Mouse (Mus musculus) midbrain, embryonic 11.5 days (tissue): ENCODE measurements around the gene Fchsd2. TPM values are rescaled to one million over a fixed set of nuclear protein-coding genes. Genes with fewer than 3 reads are reported as not detected.

Experiments
- ATAC-seq: fragments of 200-750 bp; cut with Nextera tagmentation; 2 replicates; pipeline ENCODE4 v1.8.0; 2017; ENCODE audit warnings: moderate TSS enrichment, moderate library complexity; ENCODE audit not compliant: low FRiP score
- DNase-seq: peaks from one replicate; pipeline ENCODE4 v3.0.0; 2015; ENCODE audit warnings: low spot score; ENCODE audit errors: missing footprints
- H3K27ac ChIP-seq: fragments of 300-500 bp; sonication (generic); 2 replicates; pipeline ENCODE4 v1.5.1; 2014; ENCODE audit warnings: low read depth, low read length
- H3K27me3 ChIP-seq: fragments of 300-500 bp; sonication (generic); 2 replicates; pipeline ENCODE4 v1.6.1; 2014; ENCODE audit warnings: mild to moderate bottlenecking, low read length, moderate library complexity, mixed read lengths; ENCODE audit not compliant: control insufficient read depth, insufficient read depth
- H3K36me3 ChIP-seq: fragments of 300-500 bp; sonication (generic); 2 replicates; pipeline ENCODE4 v1.6.1; 2014; ENCODE audit warnings: mild to moderate bottlenecking, low read length, moderate library complexity, mixed read lengths; ENCODE audit not compliant: control insufficient read depth, insufficient read depth
- H3K4me1 ChIP-seq: fragments of 300-500 bp; sonication (generic); 2 replicates; pipeline ENCODE4 v1.6.1; 2014; ENCODE audit warnings: low read length; ENCODE audit not compliant: control insufficient read depth, insufficient read depth
- H3K4me2 ChIP-seq: fragments of 300-500 bp; sonication (generic); 2 replicates; pipeline ENCODE4 v1.6.1; 2014; ENCODE audit warnings: mild to moderate bottlenecking, moderate library complexity
- H3K4me3 ChIP-seq: fragments of 300-500 bp; sonication (generic); 2 replicates; pipeline ENCODE4 v1.5.1; 2014; ENCODE audit warnings: low read depth, low read length
- H3K9ac ChIP-seq: fragments of 300-500 bp; sonication (generic); 2 replicates; pipeline ENCODE4 v1.6.1; 2014; ENCODE audit warnings: low read length
- H3K9me3 ChIP-seq: fragments of 300-500 bp; sonication (generic); 2 replicates; pipeline ENCODE4 v1.6.1; 2016; ENCODE audit warnings: low read length; ENCODE audit not compliant: control insufficient read depth
- WGBS: fragments of 180-500 bp; shearing (Covaris S2); extraction: QIAGEN DNeasy Blood & Tissue Kit; methylation state at CpG from one replicate; pipeline ENCODE4 v1.1.7; 2014; 5-methylcytosine and 5-hydroxymethylcytosine counted together
- polyA plus RNA-seq: library from polyadenylated mRNA; unstranded; fragments of >200 nt; fragmentation: Nextera tagmentation; extraction: Ambion mirVana; gene quantifications from 2 replicates; pipeline ENCODE4 v1.2.1, GENCODE M21; 2014

The Fchsd2 gene
- 24.7 and 24.8 TPM in 2 replicates for polyA plus RNA-seq

DNA sequence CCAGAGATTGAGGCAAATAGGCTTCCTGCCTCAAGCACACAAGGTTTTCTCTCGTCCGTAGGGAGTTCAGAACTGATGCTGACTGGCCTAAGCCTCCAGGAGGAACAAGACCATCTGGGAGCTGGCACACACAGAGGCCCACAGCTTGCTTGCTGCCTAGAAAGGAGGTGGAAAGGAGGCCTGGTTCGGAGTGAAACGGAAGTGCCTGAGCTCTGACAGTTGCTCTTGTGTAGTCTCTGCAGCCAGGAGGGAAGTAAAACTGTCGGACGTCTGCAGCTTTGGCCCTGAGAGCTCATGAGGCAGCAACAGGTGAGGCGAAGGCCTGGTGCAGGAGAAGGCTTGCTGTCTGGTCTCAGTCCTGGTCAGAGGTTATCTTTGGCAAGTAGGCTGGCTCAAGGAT, at the start of gene Fchsd2:
Gene Fchsd2, plus strand, starts transcription at position 246 of the 400 bp plus-strand sequence.
- Histone ChIP-seq H3K9me3 (no peaks in the 10 kb centered on the region), H3K27me3 (no peaks in the 10 kb centered on the region), H3K9ac (no peak within 1 kb of the TSS), H3K36me3 (no peaks in the 10 kb centered on the region), H3K4me1 (no peaks in the 10 kb centered on the region), H3K4me2 (no peak within 1 kb of the TSS), H3K27ac (no peak within 1 kb of the TSS), H3K4me3 (no peak within 1 kb of the TSS)
- DNase-seq (no peak), ATAC-seq (no peak)
- WGBS = 76% methylated on average over 7 of the region's 7 CpGs

DNA sequence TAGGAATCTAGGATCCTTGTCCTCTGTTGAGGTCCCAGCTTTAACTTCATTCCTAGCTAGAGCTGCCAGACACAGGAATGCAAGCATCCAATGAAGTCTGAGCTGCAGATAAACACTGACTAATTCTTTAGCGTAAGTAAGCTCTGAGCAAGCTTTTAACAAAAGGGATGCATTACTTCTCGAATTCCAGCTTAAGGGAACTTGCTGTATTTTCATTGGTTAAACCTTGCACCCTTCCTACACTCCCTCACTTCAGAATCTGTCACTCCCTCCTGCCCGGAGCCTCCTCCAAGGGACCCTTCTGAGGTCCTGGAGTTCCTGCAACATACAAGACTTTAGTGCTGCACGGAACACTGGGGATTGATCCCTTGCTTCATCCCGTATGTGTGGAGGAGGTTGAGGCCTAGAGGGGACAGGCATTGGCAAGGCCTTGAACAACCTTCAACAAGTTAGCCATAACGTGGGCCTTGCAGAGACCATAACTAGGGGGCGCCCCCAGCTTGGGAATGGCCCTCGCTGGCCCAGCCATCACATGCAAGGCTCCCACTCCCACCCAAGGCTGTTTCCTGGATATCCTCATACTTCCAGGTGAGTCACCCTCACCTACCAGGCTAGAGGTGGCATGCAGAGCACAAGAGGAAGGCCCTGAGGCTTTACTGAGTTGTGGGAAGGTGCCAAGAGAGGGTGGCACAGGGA, 48.7 kb upstream of the Fchsd2 start:
- H3K9me3 ChIP-seq = no peaks in the 10 kb centered on the region
- H3K36me3 ChIP-seq = no peaks in the 10 kb centered on the region
- no peak overlapping the region for H3K27ac ChIP-seq
- WGBS = 58% methylated on average over 8 of the region's 8 CpGs
- DNase-seq (no peak), ATAC-seq (no peak)
- H3K4me3 ChIP-seq = no peak overlapping the region
- no peak overlapping the region for H3K9ac ChIP-seq
- H3K4me2 ChIP-seq = no peak overlapping the region
- H3K27me3 ChIP-seq = no peaks in the 10 kb centered on the region
- H3K4me1 ChIP-seq = no peaks in the 10 kb centered on the region

DNA sequence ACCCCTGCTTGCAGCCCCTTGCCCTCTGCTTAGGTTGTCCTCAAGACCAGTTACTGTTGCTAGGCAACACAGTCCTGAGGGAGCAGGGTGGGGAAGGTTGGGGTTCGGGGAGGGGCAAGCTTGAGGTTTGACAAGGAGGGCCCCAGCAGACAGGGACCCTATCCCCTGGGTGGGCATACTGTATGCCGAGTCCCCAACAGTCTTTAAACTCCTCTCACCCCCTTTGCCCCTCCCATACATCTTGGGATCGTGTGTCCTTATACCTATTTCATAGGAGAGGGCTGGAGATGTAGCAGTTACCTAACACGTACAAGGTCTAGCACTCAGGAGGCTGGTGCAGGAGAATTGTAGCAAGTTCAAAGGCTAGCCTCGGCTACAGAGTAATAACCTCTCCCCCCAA, 44.4 kb upstream of the Fchsd2 start:
- Histone ChIP-seq H3K27me3 (no peaks in the 10 kb centered on the region), H3K36me3 (no peaks in the 10 kb centered on the region), H3K4me1 (no peaks in the 10 kb centered on the region), H3K9ac (no peak overlapping the region), H3K27ac (no peak overlapping the region), H3K9me3 (no peaks in the 10 kb centered on the region), H3K4me3 (no peak overlapping the region), H3K4me2 (no peak overlapping the region)
- DNase-seq = no peak
- 75% methylated on average over 5 of the region's 5 CpGs for WGBS
- ATAC-seq = no peak

DNA sequence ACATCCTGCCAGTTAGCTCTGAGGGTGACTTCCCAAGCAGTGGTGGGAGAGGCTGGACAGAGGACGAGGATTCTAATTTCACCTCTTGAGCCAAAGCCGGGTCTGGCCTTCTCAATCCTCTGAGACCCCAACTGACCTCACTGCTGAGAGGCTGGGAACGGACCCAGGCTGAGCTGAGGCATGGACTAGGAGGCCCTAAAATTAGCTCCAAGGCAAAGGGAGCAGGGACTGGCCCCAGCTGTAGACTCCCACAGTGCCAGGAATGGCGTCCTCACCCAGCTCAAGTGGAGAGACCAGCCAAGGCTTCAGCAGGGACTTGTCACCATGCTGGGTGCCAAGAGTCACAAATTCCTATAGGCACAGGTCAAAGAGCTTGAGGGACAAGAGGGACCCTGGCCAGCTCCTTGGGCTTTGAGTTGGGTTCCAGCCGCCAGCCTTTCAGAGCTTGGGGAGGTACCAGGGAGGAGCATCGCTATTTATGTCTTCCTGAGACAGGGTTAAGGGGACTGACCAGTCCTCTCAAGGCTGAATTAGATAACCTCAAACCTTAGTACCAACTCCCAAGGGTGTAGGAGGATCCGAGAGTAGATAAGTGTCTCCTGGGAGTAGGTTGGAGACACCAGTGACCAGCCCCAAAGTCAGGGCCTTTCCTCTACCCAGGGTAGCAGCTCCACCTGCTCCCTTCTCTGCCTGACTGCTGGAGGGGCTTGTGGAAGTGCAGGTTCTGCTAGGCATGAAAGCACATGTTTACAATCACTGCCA, 43.2 kb upstream of the Fchsd2 start:
- Histone ChIP-seq H3K27ac (no peak overlapping the region), H3K27me3 (no peaks in the 10 kb centered on the region), H3K4me3 (no peak overlapping the region), H3K9me3 (no peaks in the 10 kb centered on the region), H3K4me2 (no peak overlapping the region), H3K9ac (no peak overlapping the region), H3K36me3 (no peaks in the 10 kb centered on the region), H3K4me1 (no peaks in the 10 kb centered on the region)
- 74% methylated on average over 7 of the region's 7 CpGs for WGBS
- no peak for DNase-seq
- no peak for ATAC-seq

DNA sequence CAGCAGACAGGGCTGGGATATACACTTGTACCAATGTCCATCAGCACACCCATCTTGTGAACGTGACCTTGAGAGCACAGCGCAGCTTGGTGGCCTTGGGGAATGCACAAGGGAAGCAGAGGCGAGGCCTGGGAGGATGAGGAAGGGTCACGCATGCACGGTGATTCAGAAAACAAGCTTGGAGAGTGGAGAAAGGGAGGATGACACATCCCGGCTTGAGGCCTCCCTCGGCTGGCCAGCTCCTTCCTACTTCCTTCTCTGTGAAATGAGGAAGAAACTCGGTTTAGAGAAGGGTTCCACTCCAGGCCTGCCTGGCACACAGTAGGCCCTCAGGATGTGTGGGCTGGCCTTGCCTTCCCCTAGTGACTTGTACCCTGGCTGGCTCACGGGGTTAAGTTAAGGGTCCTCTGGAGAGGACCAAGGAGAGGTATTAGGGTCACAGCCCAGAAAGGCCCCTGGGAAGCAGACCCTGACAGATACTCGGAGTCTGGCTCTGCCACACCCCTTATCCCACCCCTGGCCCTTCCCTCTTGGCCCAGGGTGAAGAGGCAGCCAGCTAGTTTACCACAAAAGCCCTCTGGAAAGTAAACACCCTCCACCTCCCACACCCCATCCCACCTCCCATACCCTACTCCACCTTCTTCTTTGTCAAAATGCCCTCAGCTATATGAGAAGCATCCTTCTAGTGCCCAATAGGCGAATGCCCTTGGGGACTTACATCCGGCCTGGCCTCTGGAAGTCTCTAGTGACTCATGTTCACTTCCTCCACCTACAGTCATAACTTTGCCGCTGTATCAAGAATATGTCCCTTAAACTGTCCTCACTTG, 41.7 kb upstream of the Fchsd2 start:
- no peaks in the 10 kb centered on the region for H3K27me3 ChIP-seq
- H3K27ac ChIP-seq = no peak overlapping the region
- WGBS = 71% methylated on average over 13 of the region's 13 CpGs
- no peak overlapping the region for H3K9ac ChIP-seq
- H3K9me3 ChIP-seq = no peaks in the 10 kb centered on the region
- H3K4me1 ChIP-seq = no peaks in the 10 kb centered on the region
- H3K4me2 ChIP-seq = no peak overlapping the region
- DNase-seq (no peak), ATAC-seq (peak; percentile 27; the same call in 1 of the 2 replicates)
- no peak overlapping the region for H3K4me3 ChIP-seq
- no peaks in the 10 kb centered on the region for H3K36me3 ChIP-seq

DNA sequence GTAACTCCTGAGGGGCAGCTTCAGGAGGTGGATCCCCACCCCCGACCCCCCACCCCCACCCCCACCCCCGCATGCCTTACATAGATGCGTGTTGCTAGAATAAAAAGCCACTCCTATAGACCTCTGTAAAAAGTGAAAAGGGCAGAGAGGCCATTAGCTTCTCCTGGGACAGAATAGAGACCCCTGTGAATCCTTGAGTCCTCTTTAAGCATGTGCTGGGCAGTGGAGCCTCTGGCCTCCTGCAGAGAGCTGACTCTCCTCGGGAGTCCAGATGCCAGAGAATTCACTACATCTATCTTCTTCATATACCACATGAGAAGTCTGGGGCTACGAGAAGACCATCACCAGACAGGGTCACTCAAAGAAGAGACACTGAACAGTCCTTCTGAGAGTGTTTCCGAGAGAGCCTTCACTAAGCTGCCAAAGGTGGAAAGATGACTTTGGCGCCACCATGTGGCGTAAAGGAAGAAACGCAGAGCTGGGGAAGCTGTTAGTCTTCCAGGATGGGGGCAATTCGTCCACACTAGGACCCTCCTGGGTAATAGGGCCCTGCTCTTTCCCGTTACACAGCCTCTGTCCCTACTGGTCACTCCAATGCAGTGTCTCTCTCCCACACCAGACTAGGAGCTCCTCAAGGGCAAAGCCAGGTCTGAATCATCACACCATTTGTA, 41.0 kb upstream of the Fchsd2 start:
- DNase-seq (peak; percentile 97), ATAC-seq (peak; percentile 62; the same call in 1 of the 2 replicates)
- H3K27me3 ChIP-seq = no peaks in the 10 kb centered on the region
- H3K4me3 ChIP-seq = no peak overlapping the region
- no peak overlapping the region for H3K4me2 ChIP-seq
- H3K27ac ChIP-seq = no peak overlapping the region
- 18% methylated on average over 11 of the region's 11 CpGs for WGBS
- no peak overlapping the region for H3K9ac ChIP-seq
- H3K36me3 ChIP-seq = no peaks in the 10 kb centered on the region
- H3K9me3 ChIP-seq = no peaks in the 10 kb centered on the region
- no peaks in the 10 kb centered on the region for H3K4me1 ChIP-seq

DNA sequence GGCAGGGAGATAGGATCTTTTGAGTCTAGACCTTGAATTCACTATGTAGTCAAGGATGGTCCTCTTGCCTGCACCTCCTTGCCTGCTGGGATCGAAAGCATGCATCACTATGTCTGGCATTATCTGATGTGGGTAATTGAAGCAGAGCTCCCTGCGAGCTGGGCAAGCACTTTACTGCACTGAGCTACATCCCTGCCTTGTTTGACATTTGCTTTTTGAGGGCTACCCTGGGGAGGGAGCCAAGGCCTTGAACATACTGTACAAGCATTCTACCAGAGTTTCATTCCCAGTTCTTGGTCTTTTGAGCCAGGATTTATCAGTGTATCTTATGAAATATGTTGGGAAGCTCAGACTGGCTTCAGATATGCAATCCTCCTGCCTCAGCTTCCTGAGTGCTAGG, 39.5 kb upstream of the Fchsd2 start:
- no peaks in the 10 kb centered on the region for H3K9me3 ChIP-seq
- H3K27ac ChIP-seq = no peak overlapping the region
- no peaks in the 10 kb centered on the region for H3K4me1 ChIP-seq
- H3K9ac ChIP-seq = no peak overlapping the region
- H3K4me3 ChIP-seq = no peak overlapping the region
- no peaks in the 10 kb centered on the region for H3K36me3 ChIP-seq
- no peak overlapping the region for H3K4me2 ChIP-seq
- no peaks in the 10 kb centered on the region for H3K27me3 ChIP-seq
- no peak for ATAC-seq
- 86% methylated on average over 2 of the region's 2 CpGs for WGBS
- DNase-seq = no peak

DNA sequence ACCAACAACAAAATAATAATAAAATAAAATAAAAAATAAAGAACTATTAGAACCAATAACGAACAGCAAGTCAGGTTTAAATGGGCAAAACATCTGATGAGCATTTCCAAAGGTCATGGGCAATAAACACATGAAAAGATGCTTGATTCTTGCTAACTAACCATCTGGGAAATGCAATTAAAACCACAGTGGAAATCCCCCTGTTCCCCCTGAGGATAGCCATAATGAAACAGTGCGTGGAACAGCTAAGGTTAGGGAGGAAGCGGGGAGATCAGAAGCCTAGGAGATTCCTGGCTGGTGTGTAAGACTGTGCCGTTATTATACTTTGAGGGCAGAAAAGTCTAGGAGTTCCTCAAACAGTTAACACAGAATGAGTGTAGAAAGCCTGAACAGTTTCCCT, 35.4 kb upstream of the Fchsd2 start:
- Histone ChIP-seq H3K9me3 (no peaks in the 10 kb centered on the region), H3K36me3 (no peaks in the 10 kb centered on the region), H3K4me3 (no peak overlapping the region), H3K9ac (no peak overlapping the region), H3K27me3 (no peaks in the 10 kb centered on the region), H3K27ac (no peak overlapping the region), H3K4me1 (no peaks in the 10 kb centered on the region), H3K4me2 (no peak overlapping the region)
- WGBS = 72% methylated on average over 4 of the region's 4 CpGs
- DNase-seq (no peak), ATAC-seq (no peak)
